Mouse (Mus musculus): ENCODE measurements at regions not wholly inside any gene's neighbourhood (a gene's known extent, or its start where the extent isn't known, plus 50 kb on each side); places are given as distances from the start of the nearest gene placed in this dataset.
A peak's percentile ranks its signal among the peaks of the same experiment; 100 is the strongest.
"Not testable (repeated sequence)": the region's sequence is repeated elsewhere in the genome, so short reads cannot be mapped to it uniquely, and the experiment has no call there.

DNA sequence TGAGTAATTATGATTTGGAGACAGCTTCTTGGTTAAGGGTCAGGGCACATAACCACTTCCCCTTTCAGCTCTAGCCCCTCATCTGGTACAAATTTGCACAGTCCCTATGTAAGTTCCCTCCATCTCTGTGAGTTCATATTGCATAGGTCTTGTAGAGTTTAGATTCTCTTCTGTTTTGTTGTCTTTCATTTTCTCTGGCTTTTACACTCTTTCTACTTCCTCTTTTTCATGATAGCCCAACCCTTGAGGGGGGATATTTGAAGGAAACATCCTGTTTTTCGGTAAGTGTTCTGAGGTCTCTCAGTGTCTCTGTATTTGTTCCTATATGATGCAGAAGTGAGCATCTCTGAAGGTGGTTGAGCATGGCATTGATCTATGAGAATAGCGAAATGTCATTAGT, 515.7 kb upstream of the Stxbp6 start:
- no peak for DNase-seq

DNA sequence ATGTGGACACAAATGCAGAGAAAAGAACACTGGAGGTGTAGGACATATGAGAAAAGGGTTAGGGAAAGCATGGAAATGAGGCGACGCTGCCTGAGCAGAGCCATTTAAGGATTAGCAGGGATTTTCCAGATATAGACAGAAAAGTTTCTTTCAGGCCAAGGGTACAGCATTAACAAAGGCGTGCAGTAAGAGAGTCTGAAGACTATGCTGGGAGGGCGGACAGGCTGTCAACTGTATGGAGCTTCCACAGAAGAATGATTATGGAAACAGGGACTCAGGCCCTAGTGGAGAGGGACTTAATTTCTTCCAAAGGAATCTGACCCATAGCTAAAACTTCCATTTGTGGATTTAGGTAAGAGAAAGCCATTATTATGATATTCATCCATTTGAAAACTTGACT, 511.3 kb upstream of the Stxbp6 start:
- no peak for DNase-seq

GRCm38 (mm10) chr12:45563325-45564030, 489.0 kb upstream of the Stxbp6 start:
- DNase-seq, result no peak

GRCm38 (mm10) chr12:45562637-45563220, 488.2 kb upstream of the Stxbp6 start:
- DNase-seq, result no peak

DNA sequence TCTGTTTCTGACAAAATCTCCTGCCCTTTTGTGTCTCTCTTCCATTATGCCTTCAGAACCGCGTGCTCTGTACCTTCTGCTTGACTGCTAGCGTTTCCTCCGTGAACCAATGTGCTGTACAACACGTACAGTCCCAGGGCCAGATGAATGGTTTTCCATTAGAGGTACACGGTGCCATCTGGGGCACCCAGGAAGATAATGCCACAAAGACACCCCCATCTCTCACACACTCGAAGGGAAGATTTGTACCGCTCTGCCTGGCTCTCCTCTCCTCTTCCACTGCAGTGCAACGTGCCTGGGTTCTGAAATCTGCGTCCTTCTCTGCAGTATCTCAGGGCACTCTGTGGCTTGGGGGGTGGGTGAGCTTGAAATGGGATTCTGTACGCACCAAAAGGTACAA, 487.4 kb upstream of the Stxbp6 start:
- no peak for DNase-seq

DNA sequence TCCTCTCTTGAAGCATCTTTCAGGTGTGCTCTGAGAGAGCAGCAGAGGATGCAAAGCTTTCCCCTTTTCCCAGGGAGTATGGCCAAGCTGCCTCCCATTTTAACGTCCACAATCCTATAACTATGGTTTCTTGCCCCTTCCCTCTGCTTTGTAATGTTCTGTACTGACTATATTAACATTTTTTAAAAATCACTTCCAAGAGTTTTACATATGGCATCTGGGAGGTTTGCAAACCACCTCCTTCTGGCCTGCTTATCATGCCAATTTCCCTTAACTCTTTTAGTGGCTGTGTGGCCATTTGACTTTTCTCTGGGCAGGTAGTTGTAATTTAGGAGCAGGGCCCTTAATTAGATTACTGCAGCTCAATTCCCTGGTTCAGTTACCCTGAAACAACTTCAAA, 486.9 kb upstream of the Stxbp6 start:
- no peak for DNase-seq

GRCm38 (mm10) chr12:45549906-45550305, 475.4 kb upstream of the Stxbp6 start:
- not testable (repeated sequence) for DNase-seq

DNA sequence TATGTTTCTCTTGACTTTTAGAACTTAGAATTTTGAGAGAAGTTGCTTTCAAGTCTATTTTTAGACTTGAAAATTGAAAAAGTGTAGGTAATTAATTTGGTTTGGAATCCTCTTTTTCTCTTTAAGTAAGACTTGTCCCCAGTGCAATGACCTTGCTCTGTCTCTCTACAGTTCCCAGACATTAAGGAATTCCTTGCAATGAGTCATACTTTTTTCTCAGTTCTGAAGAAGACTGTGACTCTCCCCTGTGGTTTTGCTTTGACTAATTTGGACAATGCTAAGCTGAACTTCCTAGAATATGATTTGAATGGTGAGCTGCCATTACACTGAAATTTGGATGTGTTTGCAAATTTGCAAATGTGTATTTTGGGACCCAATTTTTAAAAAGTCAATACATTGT, 445.0 kb upstream of the Stxbp6 start:
- DNase-seq, result no peak

- no peak for DNase-seq
These were observed 439.9 kb upstream of the Stxbp6 start for GRCm38 (mm10) chr12:45514459-45514858.

GRCm38 (mm10) chr12:45507400-45507982, 433.0 kb upstream of the Stxbp6 start:
- no peak for DNase-seq

DNA sequence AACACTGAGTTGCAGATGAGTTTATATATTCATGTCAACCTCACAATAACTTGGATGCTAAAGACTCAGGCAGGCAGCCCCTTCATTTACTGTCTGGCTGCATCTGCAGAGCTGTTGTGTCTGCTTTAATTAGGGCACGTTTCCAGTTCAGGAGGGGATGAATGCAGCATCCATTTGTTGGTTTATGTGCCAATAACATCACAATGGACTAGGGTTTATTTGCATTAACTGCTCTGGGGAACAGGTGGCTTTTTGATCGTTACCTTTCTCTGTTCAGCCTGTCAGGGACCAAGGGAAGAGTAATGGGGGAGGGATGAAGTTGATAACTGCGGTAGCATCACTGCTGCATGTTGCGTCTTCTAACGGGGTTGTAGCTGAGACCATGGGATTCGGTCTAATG, 425.3 kb upstream of the Stxbp6 start:
- DNase-seq, result no peak

GRCm38 (mm10) chr12:45498230-45498629, 423.7 kb upstream of the Stxbp6 start:
- DNase-seq, result no peak

DNA sequence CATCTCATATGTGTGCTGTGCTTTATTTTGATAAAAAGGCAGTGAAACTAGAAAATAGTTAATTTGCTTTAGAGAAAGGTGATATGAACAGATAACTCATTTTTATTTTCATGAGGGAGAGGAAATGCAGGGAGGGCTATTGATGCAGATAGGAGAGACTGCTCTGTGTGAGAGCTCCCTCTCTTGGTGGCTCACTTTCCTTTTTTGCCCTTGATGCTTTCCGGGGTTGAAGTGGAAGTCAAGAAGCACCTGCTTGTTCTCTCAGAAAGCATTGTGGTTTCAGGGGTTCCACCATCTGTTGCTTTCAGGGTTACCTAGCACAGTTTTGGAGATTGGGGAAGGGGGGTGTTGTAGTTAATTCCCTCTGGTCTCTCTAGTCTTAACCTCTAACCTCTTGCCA, 414.5 kb upstream of the Stxbp6 start:
- no peak for DNase-seq

DNA sequence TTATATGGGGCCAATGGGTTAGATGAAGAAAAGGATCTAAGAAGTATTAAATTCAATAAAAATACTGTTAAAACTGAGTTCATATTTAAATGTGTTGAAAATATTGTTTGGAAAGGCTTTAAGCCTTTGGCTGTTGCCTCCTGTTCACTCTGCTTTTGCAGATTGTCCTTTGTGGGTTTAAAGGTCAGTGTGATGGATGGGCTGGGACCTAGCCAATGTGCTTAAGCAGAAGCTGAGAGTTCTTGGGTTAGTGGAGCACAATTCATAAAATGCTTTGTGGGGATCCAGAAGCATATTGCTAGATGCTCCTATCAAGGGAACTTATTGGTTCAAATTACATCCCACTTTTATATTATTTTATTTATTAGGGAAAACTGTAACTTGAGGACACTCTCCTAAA, 402.4 kb upstream of the Stxbp6 start:
- no peak for DNase-seq

GRCm38 (mm10) chr12:45468093-45468492, 393.6 kb upstream of the Stxbp6 start:
- DNase-seq, result no peak

GRCm38 (mm10) chr12:45467058-45467457, 392.5 kb upstream of the Stxbp6 start:
- no peak for DNase-seq

GRCm38 (mm10) chr12:45466066-45466465, 391.6 kb upstream of the Stxbp6 start:
- DNase-seq, result no peak

DNA sequence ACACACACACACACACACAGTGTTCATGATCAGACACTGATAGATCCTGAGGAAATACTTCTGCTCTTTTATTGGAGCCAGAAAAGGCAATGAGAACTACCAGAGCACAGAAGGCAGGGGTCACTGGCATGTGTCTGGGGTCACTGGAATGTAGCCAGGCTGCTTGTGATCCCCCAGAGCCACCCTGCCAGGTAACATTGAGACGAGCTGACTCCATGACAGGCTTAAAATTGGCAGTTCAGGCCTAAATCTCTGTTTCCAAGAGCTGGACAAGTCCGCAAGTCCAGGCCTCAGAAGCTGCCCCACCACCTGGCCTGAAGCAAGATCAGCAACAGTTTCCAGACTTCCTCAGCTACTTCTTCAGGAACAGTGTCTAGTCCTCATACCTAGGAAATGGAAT, 390.4 kb upstream of the Stxbp6 start:
- no peak for DNase-seq

DNA sequence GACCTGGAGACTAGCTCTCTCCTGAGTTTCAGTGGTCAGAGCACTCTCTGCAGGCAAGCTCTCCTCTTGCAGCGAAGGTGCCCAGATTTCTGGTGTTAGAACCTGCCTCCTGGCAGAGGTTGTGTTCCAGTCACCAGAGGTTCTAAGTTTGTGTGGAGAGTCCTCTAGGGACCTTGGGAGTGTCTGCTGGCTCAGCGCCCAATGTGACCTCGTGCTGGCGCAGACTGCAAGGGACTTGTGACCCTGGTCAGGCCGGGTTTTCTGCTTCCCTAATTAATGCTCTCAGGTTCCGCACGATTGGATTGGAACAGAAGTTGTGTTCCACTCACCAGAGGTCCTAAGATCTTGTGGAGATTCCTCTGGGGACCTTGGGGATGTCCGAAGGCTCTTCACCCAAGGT, 384.2 kb upstream of the Stxbp6 start:
- not testable (repeated sequence) for DNase-seq

DNA sequence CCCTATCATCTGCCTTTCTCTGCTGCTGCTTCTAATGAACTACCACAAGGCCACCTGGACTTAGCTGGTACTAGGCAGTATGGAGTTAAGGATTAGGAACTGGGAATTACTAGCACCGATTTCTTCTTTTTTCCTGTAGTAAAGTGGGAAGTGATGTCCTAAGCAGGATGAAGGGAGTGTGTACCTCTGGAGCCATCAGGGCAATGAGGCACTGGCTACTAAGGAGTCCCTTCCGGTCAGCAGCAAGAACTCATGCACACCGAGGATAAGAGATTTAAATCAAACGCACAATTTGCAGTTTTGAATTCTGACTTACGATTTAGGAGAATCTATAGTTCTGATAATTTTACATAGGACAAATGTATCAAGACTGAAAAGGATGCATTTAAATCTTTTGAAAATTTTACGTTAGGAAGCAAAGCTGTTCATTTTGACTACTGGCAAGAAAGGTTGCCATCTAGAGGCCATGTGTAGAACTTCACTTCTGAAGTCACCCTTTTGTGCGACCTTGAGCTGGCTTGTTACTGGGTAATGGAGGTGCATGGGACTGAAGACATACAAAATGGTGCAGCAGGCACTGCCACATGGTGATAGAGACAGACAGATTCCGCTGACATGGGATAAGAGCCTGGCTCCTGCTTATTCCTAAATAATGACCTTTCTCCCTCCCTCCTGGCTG, 369.1 kb upstream of the Stxbp6 start:
- peak; percentile 41 for DNase-seq

GRCm38 (mm10) chr12:45442474-45442873, 368.0 kb upstream of the Stxbp6 start:
- no peak for DNase-seq

GRCm38 (mm10) chr12:45439745-45440144, 365.2 kb upstream of the Stxbp6 start:
- DNase-seq, result no peak

DNA sequence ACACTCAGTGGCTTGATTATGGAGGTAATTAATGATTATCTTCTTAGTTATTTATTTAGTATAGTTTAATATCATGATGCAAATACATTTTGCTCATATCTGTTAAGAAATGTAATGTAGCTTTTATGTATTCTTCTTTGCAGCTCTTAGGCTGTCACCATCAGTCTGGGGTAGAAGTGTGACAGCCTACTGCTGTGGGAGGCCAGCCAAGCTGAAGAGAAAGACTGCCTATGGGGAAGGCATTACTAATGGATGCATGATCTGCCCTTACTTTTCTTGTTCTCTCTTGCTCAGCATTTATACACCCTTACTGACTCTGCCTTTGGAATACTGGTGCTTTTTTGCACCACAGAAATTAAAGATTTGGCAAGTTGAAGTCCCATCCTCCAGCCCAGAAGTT, 362.8 kb upstream of the Stxbp6 start:
- no peak for DNase-seq

DNA sequence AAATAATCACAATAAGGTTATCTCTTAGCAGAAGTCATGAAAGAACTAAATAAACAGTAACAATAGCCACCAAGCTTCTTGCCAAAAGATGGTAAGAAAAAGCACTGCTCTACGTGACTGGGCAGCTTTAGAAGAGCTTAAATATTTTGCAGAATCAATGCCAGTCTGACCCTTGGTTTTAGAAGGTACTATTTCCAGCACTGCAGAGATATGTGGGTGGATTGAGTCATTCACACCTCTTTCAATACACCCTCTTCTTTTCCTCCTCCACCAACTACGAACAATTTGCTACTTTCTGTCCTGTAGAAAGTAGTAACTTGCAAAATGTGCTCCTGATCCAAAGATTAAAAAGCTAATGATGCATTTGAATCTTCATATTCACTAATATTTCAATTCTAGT, 324.9 kb upstream of the Stxbp6 start:
- no peak for DNase-seq

Measured in lung, postnatal 10 days (tissue).